Mouse (Mus musculus) brain, embryonic 14.5 days (tissue): ENCODE measurements around the gene Slc7a6.

Experiments
- CTCF ChIP-seq: fragments of 200-500 bp; IDR thresholded peaks from 2 replicates; pipeline ENCODE4 v1.5.1; 2012; ENCODE audit warnings: inconsistent platforms, mild to moderate bottlenecking, moderate library complexity, borderline replicate concordance; ENCODE audit not compliant: insufficient read depth, insufficient read length; ENCODE audit errors: extremely low read depth
- POLR2A ChIP-seq: fragments of 200-500 bp; IDR thresholded peaks from 2 replicates; pipeline ENCODE4 v1.6.1; 2012; ENCODE audit warnings: mild to moderate bottlenecking, inconsistent platforms, borderline replicate concordance; ENCODE audit not compliant: poor library complexity, insufficient read depth, insufficient read length, severe bottlenecking; ENCODE audit errors: extremely low read depth

DNA sequence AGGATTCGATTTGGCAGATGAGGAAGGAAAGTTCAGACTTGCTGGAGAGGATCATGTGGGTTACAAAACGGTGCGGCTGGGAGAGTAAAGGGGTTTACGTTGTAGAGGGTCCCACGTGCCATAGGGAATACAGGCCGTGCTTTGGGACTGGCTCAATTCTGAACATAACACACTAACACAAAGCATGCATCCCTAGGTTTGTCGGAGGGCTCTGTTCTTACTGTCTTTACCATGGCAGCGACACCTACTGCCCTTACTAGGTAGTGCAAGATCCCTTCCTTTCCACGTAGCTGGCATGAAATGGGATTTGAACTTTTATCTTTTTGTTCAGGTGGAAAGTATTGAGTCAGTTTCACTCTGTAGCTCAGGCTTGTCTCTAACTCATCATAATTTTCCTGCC is 57.9 kb downstream of the Slc7a6 start:
- TF ChIP-seq CTCF (peak; percentile 83), POLR2A (no peak)
